Mouse (Mus musculus) stomach, postnatal 0 days (tissue): ENCODE results near the gene Gapvd1. TPM values are rescaled to one million over a fixed set of nuclear protein-coding genes. Genes with fewer than 3 reads are reported as not detected.
A peak's percentile ranks its signal among the peaks of the same experiment; 100 is the strongest.
"Not testable (repeated sequence)": the region's sequence is repeated elsewhere in the genome, so short reads cannot be mapped to it uniquely, and the experiment has no call there.

Source experiments
- ATAC-seq: fragments of 200-750 bp; cut with Nextera tagmentation; 2 replicates; pipeline ENCODE4 v1.8.0; 2017; ENCODE audit not compliant: low FRiP score, low TSS enrichment
- DNase-seq: peaks from one replicate; pipeline ENCODE4 v3.0.0-alpha.2; 2016; ENCODE audit warnings: low spot score
- H3K27ac ChIP-seq: fragments of 300-500 bp; sonication (generic); replicated peaks from 2 replicates; pipeline ENCODE4 v1.5.1; 2014; ENCODE audit warnings: mild to moderate bottlenecking, control low read depth
- H3K27me3 ChIP-seq: fragments of 300-500 bp; sonication (generic); 2 replicates; pipeline ENCODE4 v1.6.1; 2014; ENCODE audit warnings: low read length; ENCODE audit not compliant: control insufficient read depth, insufficient read depth
- H3K36me3 ChIP-seq: fragments of 300-500 bp; sonication (generic); 2 replicates; pipeline ENCODE4 v1.6.1; 2014; ENCODE audit warnings: low read length, mixed read lengths; ENCODE audit not compliant: control insufficient read depth, insufficient read depth
- H3K4me1 ChIP-seq: fragments of 300-500 bp; sonication (generic); replicated peaks from 2 replicates; pipeline ENCODE4 v1.6.1; 2014; ENCODE audit warnings: antibody characterized with exemption; ENCODE audit not compliant: control insufficient read depth, insufficient read depth
- H3K4me2 ChIP-seq: fragments of 300-500 bp; sonication (generic); replicated peaks from 2 replicates; pipeline ENCODE4 v1.6.1; 2014; ENCODE audit warnings: low read depth, mild to moderate bottlenecking, control low read depth, moderate library complexity
- H3K4me3 ChIP-seq: fragments of 300-500 bp; sonication (generic); 2 replicates; pipeline ENCODE4 v1.5.1; 2014; ENCODE audit warnings: low read depth, low read length, control low read depth
- H3K9ac ChIP-seq: fragments of 300-500 bp; sonication (generic); 2 replicates; pipeline ENCODE4 v1.6.1; 2014; ENCODE audit warnings: mild to moderate bottlenecking, low read length, control low read depth, mixed read lengths
- H3K9me3 ChIP-seq: fragments of 300-500 bp; sonication (generic); 2 replicates; pipeline ENCODE4 v1.6.1; 2016; ENCODE audit warnings: low read length; ENCODE audit not compliant: control insufficient read depth
- CTCF ChIP-seq: IDR thresholded peaks from 2 replicates; pipeline ENCODE4 v1.5.1; 2016; ENCODE audit warnings: antibody characterized with exemption, low read depth, mild to moderate bottlenecking, moderate library complexity
- EP300 ChIP-seq: optimal IDR thresholded peaks from 2 replicates; pipeline ENCODE3; 2016; ENCODE audit warnings: antibody characterized with exemption
- WGBS: fragments of 180-500 bp; shearing (Covaris S2); extraction: QIAGEN DNeasy Blood & Tissue Kit; methylation state at CpG from one replicate; pipeline ENCODE4 v1.1.7; 2014; 5-methylcytosine and 5-hydroxymethylcytosine counted together
- polyA plus RNA-seq: library from polyadenylated mRNA; unstranded; fragments of >200 nt; fragmentation: Nextera tagmentation; extraction: Ambion mirVana; gene quantifications from 2 replicates; pipeline ENCODE4 v1.2.1, GENCODE M21; 2015

Gapvd1 gene
- polyA plus RNA-seq = 40.9 and 41.3 TPM in 2 replicates

DNA sequence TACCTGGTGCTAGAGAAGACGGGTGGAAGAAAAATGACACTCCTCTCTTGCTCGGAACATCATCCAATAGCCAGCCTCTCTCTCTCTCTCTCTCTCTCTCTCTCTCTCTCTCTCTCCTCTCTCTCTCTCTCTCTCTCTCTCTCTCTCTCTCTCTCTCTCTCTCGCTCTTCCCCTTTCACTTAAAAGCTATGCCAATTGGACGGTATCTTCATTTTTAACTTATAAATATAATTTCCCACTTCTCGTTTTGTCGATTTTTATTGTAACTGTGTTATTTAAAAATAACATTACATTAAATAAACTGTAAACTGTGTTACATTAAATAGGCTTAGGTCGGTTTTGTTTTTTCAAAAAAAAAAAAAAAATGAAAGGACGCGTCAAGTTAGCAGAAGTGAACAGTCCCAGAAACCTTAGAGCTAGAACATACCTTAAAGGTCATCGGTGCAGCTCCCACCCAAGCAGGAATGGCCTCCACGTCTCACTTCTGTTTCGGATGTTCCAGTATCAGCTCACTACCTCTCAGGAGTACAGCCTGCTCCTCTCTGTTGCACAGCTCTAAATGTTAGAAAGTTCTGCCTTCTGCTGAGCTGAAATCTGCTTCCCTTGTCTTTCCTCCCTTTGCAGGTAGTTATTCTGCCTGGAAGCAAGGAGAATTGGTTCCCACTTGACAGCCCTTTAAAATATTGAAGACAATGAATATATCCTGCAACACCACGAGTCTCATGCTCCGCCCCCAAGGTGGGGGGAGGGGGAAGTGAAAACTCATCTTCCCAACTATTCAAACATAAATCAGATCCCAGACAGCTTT, at the start of gene Gapvd1:
TSS of gene Gapvd1 (minus strand) at position 682 of the 808 bp plus-strand sequence.
- WGBS = under 1% methylated on average over 14 of the region's 14 CpGs
- no peaks in the 10 kb centered on the region for H3K4me1 ChIP-seq
- H3K9ac ChIP-seq = peak within 1 kb of the TSS; percentile 97
- peak; percentile 36 for DNase-seq
- peak within 1 kb of the TSS; percentile 85 for H3K4me3 ChIP-seq
- H3K36me3 ChIP-seq = no peaks in the 10 kb centered on the region
- H3K27ac ChIP-seq = peak within 1 kb of the TSS; percentile 95
- TF ChIP-seq EP300 (no peak), CTCF (no peak)
- H3K4me2 ChIP-seq = peak within 1 kb of the TSS; percentile 69
- H3K27me3 ChIP-seq = no peaks in the 10 kb centered on the region
- no peak for ATAC-seq
- H3K9me3 ChIP-seq = no peaks in the 10 kb centered on the region

DNA sequence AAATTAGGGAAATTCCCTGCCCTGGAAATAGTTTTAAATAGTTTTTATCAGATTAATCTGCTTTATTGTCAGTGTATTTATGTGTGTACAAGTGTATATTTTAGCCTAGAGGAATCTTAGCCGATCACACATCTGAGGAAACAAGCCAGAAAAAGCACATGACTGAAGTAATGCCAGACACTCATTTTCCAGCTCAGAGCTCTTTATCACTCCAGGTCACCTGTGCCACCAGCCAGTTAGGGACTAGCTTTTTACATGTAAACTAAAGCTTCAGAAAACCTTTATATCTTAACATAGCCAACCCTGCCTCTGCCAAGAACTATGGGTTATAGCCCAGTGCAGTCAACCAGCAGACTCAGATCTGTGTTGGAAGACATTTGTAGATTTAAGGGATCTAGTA, 49.8 kb upstream of the Gapvd1 start:
- ATAC-seq (no peak), DNase-seq (no peak)
- Histone ChIP-seq H3K9ac (no peak overlapping the region), H3K36me3 (no peaks in the 10 kb centered on the region; the same call in 1 of the 2 replicates), H3K4me3 (no peak overlapping the region), H3K9me3 (no peaks in the 10 kb centered on the region), H3K4me1 (no peaks in the 10 kb centered on the region), H3K4me2 (no peak overlapping the region), H3K27me3 (no peaks in the 10 kb centered on the region), H3K27ac (no peak overlapping the region)
- TF ChIP-seq CTCF = no peak
- TF ChIP-seq EP300 = no peak
- WGBS = 45% methylated on average over 1 of the region's 1 CpGs

DNA sequence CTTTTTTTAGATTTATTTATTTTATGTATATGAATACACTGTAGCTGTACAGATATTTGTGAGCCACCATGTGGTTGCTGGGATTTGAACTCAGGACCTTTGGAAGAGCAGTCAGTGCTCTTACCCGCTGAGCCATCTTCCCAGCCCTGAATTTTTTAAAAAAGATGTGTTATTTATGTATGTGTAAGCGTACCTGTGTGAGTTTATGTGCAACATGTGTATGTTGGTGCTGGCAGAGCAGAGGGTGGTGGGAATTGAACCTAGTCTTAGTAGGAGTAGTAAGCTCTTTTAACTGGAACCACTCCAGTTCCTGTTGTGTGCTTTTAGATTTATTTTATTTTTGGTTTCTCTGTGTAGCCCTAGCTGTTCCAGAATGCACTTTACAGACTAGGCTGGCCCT, 49.1 kb upstream of the Gapvd1 start:
- no peaks in the 10 kb centered on the region for H3K9me3 ChIP-seq
- TF ChIP-seq CTCF (no peak), EP300 (no peak)
- H3K4me3 ChIP-seq = no peak overlapping the region
- no peaks in the 10 kb centered on the region for H3K27me3 ChIP-seq
- ATAC-seq (no peak), DNase-seq (no peak)
- no peak overlapping the region for H3K27ac ChIP-seq
- H3K4me1 ChIP-seq = no peaks in the 10 kb centered on the region
- 99% methylated on average over 2 of the region's 2 CpGs for WGBS
- H3K36me3 ChIP-seq = no peaks in the 10 kb centered on the region; the same call in 1 of the 2 replicates
- no peak overlapping the region for H3K4me2 ChIP-seq
- H3K9ac ChIP-seq = no peak overlapping the region

DNA sequence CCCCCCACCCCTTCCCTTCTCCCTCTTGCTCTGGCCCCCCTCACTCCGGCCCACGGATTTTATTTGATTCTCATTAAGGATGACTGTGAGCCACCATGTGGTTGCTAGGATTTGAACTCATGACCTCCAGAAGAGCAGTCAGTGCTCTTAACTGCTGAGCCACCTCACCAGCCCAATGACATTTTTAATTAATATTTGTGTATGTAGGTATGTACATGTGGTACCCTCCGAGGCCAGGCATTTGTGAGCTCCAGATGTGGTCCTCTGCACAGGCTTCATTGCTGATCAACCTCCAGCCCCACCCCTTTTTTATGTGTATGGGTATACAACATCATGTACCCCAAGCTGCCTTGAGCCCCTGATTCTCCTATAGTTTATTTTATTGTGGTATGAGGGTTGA, 48.7 kb upstream of the Gapvd1 start:
- no peak for TF ChIP-seq CTCF
- 74% methylated on average over 3 of the region's 3 CpGs for WGBS
- ATAC-seq = no peak
- Histone ChIP-seq H3K27ac (no peak overlapping the region), H3K4me1 (no peaks in the 10 kb centered on the region), H3K9ac (no peak overlapping the region), H3K36me3 (no peaks in the 10 kb centered on the region; the same call in 1 of the 2 replicates), H3K4me2 (0 out of 2 replicates have a peak overlapping the region, but pooled peaks have one; percentile 12), H3K4me3 (no peak overlapping the region), H3K27me3 (no peaks in the 10 kb centered on the region), H3K9me3 (no peaks in the 10 kb centered on the region)
- DNase-seq = no peak

DNA sequence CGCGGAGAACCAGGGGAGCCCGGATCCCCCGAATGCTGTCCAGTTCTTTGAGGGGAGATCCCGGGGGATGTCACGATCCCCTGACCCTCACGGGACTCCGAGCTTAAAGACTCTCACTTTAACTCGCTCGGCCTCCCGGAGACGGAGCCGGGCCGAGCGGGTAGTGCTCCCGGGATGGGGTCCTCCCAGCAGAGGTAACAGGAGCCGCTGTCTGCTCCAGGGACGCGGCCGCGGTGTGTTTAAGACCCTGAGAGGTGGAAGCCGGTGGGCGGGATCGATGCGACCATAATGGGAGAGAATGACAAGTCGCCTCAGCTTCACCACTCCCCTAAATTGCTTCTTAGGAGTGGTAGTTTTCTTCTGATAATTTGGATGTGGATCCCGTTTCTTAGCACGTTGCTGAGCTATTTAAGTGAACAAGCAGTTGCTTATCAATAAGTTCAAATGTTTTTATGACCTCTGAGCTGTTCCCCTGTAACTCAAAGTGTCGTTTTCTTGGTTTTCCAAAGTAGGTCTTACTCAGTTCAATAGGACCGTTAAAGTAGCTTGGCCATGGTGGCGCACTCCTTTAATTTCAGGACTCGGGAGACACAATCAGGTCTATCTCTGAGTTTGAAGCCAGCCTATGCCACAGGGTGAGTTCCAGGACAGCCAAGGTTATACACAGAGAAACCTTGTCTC, 47.7 kb upstream of the Gapvd1 start:
- Histone ChIP-seq H3K4me3 (peak overlapping the region; percentile 65), H3K9ac (peak overlapping the region; percentile 84), H3K4me2 (peak overlapping the region; percentile 55), H3K27ac (peak overlapping the region; percentile 93)
- H3K9me3 ChIP-seq, H3K36me3 ChIP-seq, H3K27me3 ChIP-seq, H3K4me1 ChIP-seq: not testable (repeated sequence)
- DNase-seq (peak; percentile 26), ATAC-seq (peak; percentile 19)
- 0% methylated on average over 20 of the region's 32 CpGs for WGBS
